ENCODE assay signal across 7 mouse cellular contexts in genomic region chr6:47780576-47781013, GRCm38 (mm10). TPM values are rescaled to one million over a fixed set of nuclear protein-coding genes. Genes with fewer than 3 reads are reported as not detected.
DNase-seq lines count a peak whose midpoint lies in the region; ATAC-seq and TF ChIP-seq lines count a peak whose summit lies in the region.

No protein-coding gene starts in this region.

- DNase-seq in spleen, adult 2 months (ENCODE audit: low read depth in 1 of 2, low spot score in 2 of 2) = no peak
- DNase-seq in spleen, postnatal 36 days (ENCODE audit: low spot score in 2 of 2) = no peak
- DNase-seq in ovary, adult 18-20 months (ENCODE audit: low spot score) = no peak
- no peak for DNase-seq in layer of hippocampus, adult 11-12 months (ENCODE audit: low spot score)

- no peak overlapping the region for H3K27ac ChIP-seq in spleen, adult 2 months (ENCODE audit: insufficient read depth, low read length)
- no peak overlapping the region for H3K27ac ChIP-seq in embryonic facial prominence, embryonic 15.5 days (replicated peaks)
- peak overlapping the region; percentile 67 for H3K27ac ChIP-seq in intestine, postnatal 0 days (ENCODE audit: low read depth, low read length)
- H3K27ac ChIP-seq in neural tube, embryonic 13.5 days (replicated peaks) = no peak overlapping the region

- no peak overlapping the region for H3K9ac ChIP-seq in embryonic facial prominence, embryonic 15.5 days
- H3K9ac ChIP-seq in intestine, postnatal 0 days (ENCODE audit: low read depth, low read length) = peak overlapping the region; percentile 51; the same call in 1 of the 2 replicates
- H3K9ac ChIP-seq in neural tube, embryonic 13.5 days = peak overlapping the region; percentile 71; the same call in 1 of the 2 replicates

- H3K27me3 ChIP-seq in spleen, adult 2 months (ENCODE audit: control insufficient read depth, insufficient read depth, low read length) = no peaks in the 10 kb centered on the region
- no peaks in the 10 kb centered on the region for H3K27me3 ChIP-seq in embryonic facial prominence, embryonic 15.5 days
- no peaks in the 10 kb centered on the region for H3K27me3 ChIP-seq in intestine, postnatal 0 days (replicated peaks; ENCODE audit: control insufficient read depth, insufficient read depth, low read length)
- no peaks in the 10 kb centered on the region for H3K27me3 ChIP-seq in neural tube, embryonic 13.5 days

- ATAC-seq in embryonic facial prominence, embryonic 15.5 days (ENCODE audit: insufficient number of reproducible peaks, low FRiP score, low TSS enrichment, low read depth) = 0 out of 2 replicates have a peak, but pooled peaks have one; percentile 27
- ATAC-seq in intestine, postnatal 0 days = no peak; the same call in 1 of the 2 replicates
- ATAC-seq in neural tube, embryonic 13.5 days (ENCODE audit: low read depth) = no peak

- no peaks in the 10 kb centered on the region for H3K36me3 ChIP-seq in spleen, adult 2 months (ENCODE audit: control insufficient read depth, insufficient read depth, low read length)
- H3K36me3 ChIP-seq in embryonic facial prominence, embryonic 15.5 days = no peaks in the 10 kb centered on the region
- H3K36me3 ChIP-seq in intestine, postnatal 0 days (ENCODE audit: control insufficient read depth, insufficient read depth) = no peaks in the 10 kb centered on the region
- no peaks in the 10 kb centered on the region for H3K36me3 ChIP-seq in neural tube, embryonic 13.5 days

- WGBS in spleen, adult 2 months = 1% methylated on average over 2 of the region's 2 CpGs
- WGBS in embryonic facial prominence, embryonic 15.5 days = 13% methylated on average over 2 of the region's 2 CpGs
- WGBS in intestine, postnatal 0 days = 6% methylated on average over 2 of the region's 2 CpGs
- WGBS in neural tube, embryonic 13.5 days = 19% methylated on average over 2 of the region's 2 CpGs

- no peaks in the 10 kb centered on the region; the same call in 1 of the 2 replicates for H3K4me1 ChIP-seq in spleen, adult 2 months (ENCODE audit: control insufficient read depth, insufficient read depth, insufficient read length)
- H3K4me1 ChIP-seq in embryonic facial prominence, embryonic 15.5 days = peaks cover 4% of the 10 kb centered on the region; the same call in 1 of the 2 replicates
- H3K4me1 ChIP-seq in intestine, postnatal 0 days (replicated peaks; ENCODE audit: control insufficient read depth, insufficient read depth, low read length) = no peaks in the 10 kb centered on the region
- peaks cover 12% of the 10 kb centered on the region for H3K4me1 ChIP-seq in neural tube, embryonic 13.5 days (replicated peaks)

- no peaks in the 10 kb centered on the region for H3K9me3 ChIP-seq in embryonic facial prominence, embryonic 15.5 days (replicated peaks)
- no peaks in the 10 kb centered on the region for H3K9me3 ChIP-seq in intestine, postnatal 0 days (ENCODE audit: control insufficient read depth)
- H3K9me3 ChIP-seq in neural tube, embryonic 13.5 days = no peaks in the 10 kb centered on the region

- no peak for TF ChIP-seq CTCF in spleen, adult 2 months (IDR thresholded peaks at IDR 0.05; ENCODE audit: extremely low read depth, insufficient read depth, insufficient read length, insufficient replicate concordance)
- no peak for TF ChIP-seq CTCF in intestine, postnatal 0 days (IDR thresholded peaks at IDR 0.05; ENCODE audit: low read depth)

- no peak for TF ChIP-seq POLR2A in spleen, adult 2 months (IDR thresholded peaks at IDR 0.05; ENCODE audit: low read depth, low read length)

- peak overlapping the region; percentile 39 for H3K4me2 ChIP-seq in embryonic facial prominence, embryonic 15.5 days (replicated peaks)
- peak overlapping the region; percentile 51 for H3K4me2 ChIP-seq in intestine, postnatal 0 days (replicated peaks; ENCODE audit: low read depth)
- H3K4me2 ChIP-seq in neural tube, embryonic 13.5 days = peak overlapping the region; percentile 54

- peak overlapping the region; percentile 86 for H3K4me3 ChIP-seq in spleen, adult 2 months (ENCODE audit: extremely low read depth, insufficient read depth, insufficient read length)
- H3K4me3 ChIP-seq in embryonic facial prominence, embryonic 15.5 days (replicated peaks) = peak overlapping the region; percentile 57
- H3K4me3 ChIP-seq in intestine, postnatal 0 days (ENCODE audit: low read depth, low read length) = peak overlapping the region; percentile 52
- H3K4me3 ChIP-seq in neural tube, embryonic 13.5 days = peak overlapping the region; percentile 48

RNA-seq across cellular contexts. Expression of gene Pdia4, which starts 32.6 kb away (rescaled TPM):
- polyA plus RNA-seq in spleen, adult 2 months (2012; rRNA removed) = 39.3 and 47.8 TPM in 2 replicates
- 257 and 265 TPM in 2 replicates for polyA plus RNA-seq in embryonic facial prominence, embryonic 15.5 days (2015; fragmentation: Nextera tagmentation; extraction: Ambion mirVana)
- polyA plus RNA-seq in intestine, postnatal 0 days (2015; fragmentation: Nextera tagmentation; extraction: Ambion mirVana) = 95.9 and 97.3 TPM in 2 replicates
- 187 and 204 TPM in 2 replicates for polyA plus RNA-seq in neural tube, embryonic 13.5 days (2015; fragmentation: Nextera tagmentation; extraction: Ambion mirVana)

RNA-seq across cellular contexts. Expression of gene Zfp786, which starts 50.1 kb away (rescaled TPM):
- 0.06 and 0.13 TPM in 2 replicates for polyA plus RNA-seq in spleen, adult 2 months (2012; rRNA removed)
- 3.5 and 4.1 TPM in 2 replicates for polyA plus RNA-seq in embryonic facial prominence, embryonic 15.5 days (2015; fragmentation: Nextera tagmentation; extraction: Ambion mirVana)
- polyA plus RNA-seq in intestine, postnatal 0 days (2015; fragmentation: Nextera tagmentation; extraction: Ambion mirVana) = 0.61 and 0.69 TPM in 2 replicates
- 16.6 and 17.1 TPM in 2 replicates for polyA plus RNA-seq in neural tube, embryonic 13.5 days (2015; fragmentation: Nextera tagmentation; extraction: Ambion mirVana)

RNA-seq across cellular contexts. Expression of gene Zfp398, which starts 54.9 kb away (rescaled TPM):
- 13.0 and 13.6 TPM in 2 replicates for polyA plus RNA-seq in spleen, adult 2 months (2012; rRNA removed)
- 11.5 and 11.9 TPM in 2 replicates for polyA plus RNA-seq in embryonic facial prominence, embryonic 15.5 days (2015; fragmentation: Nextera tagmentation; extraction: Ambion mirVana)
- polyA plus RNA-seq in intestine, postnatal 0 days (2015; fragmentation: Nextera tagmentation; extraction: Ambion mirVana) = 2.8 and 3.8 TPM in 2 replicates
- 15.7 and 17.3 TPM in 2 replicates for polyA plus RNA-seq in neural tube, embryonic 13.5 days (2015; fragmentation: Nextera tagmentation; extraction: Ambion mirVana)
